Mouse (Mus musculus) E14TG2a.4 (cell line): Measurements from ENCODE around the gene Hmgn5.

Source experiments
- H3K27me3 ChIP-seq: 2 replicates; pipeline ENCODE4 v1.6.1; 2014; ENCODE audit warnings: low read length, control low read depth; ENCODE audit not compliant: insufficient read depth
- H3K36me3 ChIP-seq: 2 replicates; pipeline ENCODE4 v1.6.1; 2014; ENCODE audit warnings: low read length, control low read depth; ENCODE audit not compliant: insufficient read depth
- H3K4me1 ChIP-seq: replicated peaks from 2 replicates; pipeline ENCODE4 v1.6.1; 2014; ENCODE audit warnings: low read depth, low read length, control low read depth
- H3K4me3 ChIP-seq: replicated peaks from 2 replicates; pipeline ENCODE4 v1.5.1; 2014; ENCODE audit warnings: mild to moderate bottlenecking, low read length
- H3K9me3 ChIP-seq: 2 replicates; pipeline ENCODE4 v1.6.1; 2014; ENCODE audit warnings: low read length, control low read depth
- NANOG ChIP-seq: IDR thresholded peaks from 2 replicates; pipeline ENCODE4 v1.6.1; 2014; ENCODE audit warnings: borderline replicate concordance, low read length, mixed read lengths
- POU5F1 ChIP-seq: IDR thresholded peaks from 2 replicates; pipeline ENCODE4 v1.6.1; 2014; ENCODE audit warnings: low read length, borderline replicate concordance

Hmgn5 gene

GRCm38 (mm10) chrX:109001277-109001676 is 11.9 kb downstream of the Hmgn5 start:
- no peaks in the 10 kb centered on the region for H3K4me1 ChIP-seq
- no peak overlapping the region for H3K4me3 ChIP-seq
- no peak for TF ChIP-seq NANOG
- TF ChIP-seq POU5F1: no peak
- H3K36me3 ChIP-seq: 0 out of 2 replicates have a peak, but pooled peaks cover 5% of the 10 kb centered on the region
- no peaks in the 10 kb centered on the region for H3K9me3 ChIP-seq
- no peaks in the 10 kb centered on the region for H3K27me3 ChIP-seq
